Mouse (Mus musculus) cortical plate, adult 2 months (tissue): ENCODE data around the gene Nfatc2.

ENCODE experiments used
- CTCF ChIP-seq: fragments of 200-500 bp; IDR thresholded peaks from 2 replicates; pipeline ENCODE4 v1.5.1; 2011; ENCODE audit warnings: mild to moderate bottlenecking, control low read depth, low read length; ENCODE audit not compliant: insufficient read depth; ENCODE audit errors: extremely low read depth
- POLR2A ChIP-seq: fragments of 200-500 bp; IDR thresholded peaks from 2 replicates; pipeline ENCODE4 v1.6.1; 2011; ENCODE audit warnings: mild to moderate bottlenecking, low read length, control low read depth; ENCODE audit not compliant: insufficient read depth; ENCODE audit errors: extremely low read depth

DNA sequence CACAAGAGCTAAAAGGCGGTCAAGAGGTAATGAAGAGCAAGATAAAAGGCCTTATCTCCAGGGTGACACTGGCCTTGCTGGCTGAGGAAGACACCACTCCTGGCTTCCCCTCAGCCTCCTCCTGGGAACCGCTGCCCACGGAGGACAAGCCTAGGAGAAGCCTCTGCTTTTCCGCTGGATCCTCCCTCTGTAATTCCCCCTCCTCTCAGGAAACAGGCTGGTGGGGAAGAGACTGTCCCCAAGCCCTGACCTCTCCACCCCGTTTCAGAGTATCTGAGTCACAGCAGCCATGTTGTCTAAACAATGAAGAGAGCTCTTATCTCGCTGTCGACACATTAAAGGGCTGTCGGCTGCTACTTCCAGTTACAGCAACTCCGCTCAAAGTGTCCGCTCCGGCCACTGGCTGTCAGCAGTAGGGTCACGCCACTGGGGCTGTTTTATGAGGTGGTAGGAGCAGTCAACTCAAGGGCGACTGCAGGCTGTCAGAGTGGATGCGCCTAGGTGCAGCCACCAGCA, 31.9 kb upstream of the Nfatc2 start:
- no peak for TF ChIP-seq CTCF
- TF ChIP-seq POLR2A, result no peak
